Mouse (Mus musculus) erythroblast, adult 5-6 weeks (primary cell): ENCODE results near the gene Mtrr. TPM values are rescaled to one million over a fixed set of nuclear protein-coding genes. Genes with fewer than 3 reads are reported as not detected.

Experiments
- ATAC-seq: replicated peaks from 2 replicates; pipeline ENCODE4 v1.8.0; 2016; ENCODE audit warnings: moderate number of reproducible peaks, mild to moderate bottlenecking, moderate TSS enrichment, inconsistent platforms; ENCODE audit not compliant: poor library complexity, low FRiP score, severe bottlenecking
- total RNA-seq, 2 experiments: library from RNA; stranded (forward) in 1 of 2; stranded (reverse) in 1 of 2; fragments of 150-400 nt in 1 of 2; fragments of 200-764, 138-1000 nt in 1 of 2; gene quantifications; 2 replicates each; pipeline versions ENCODE4 v1.2.3 to v1.2.4; 2015 to 2017; ENCODE audit warnings: low replicate concordance in 2 of 2

Mtrr gene
- total RNA-seq (2015; ENCODE audit: low replicate concordance) (1.9 and 2.3 TPM in 2 replicates), total RNA-seq (2017; ENCODE audit: low replicate concordance) (3.9 and 4.5 TPM in 2 replicates)

- peak; percentile 96 for ATAC-seq
Measured at GRCm38 (mm10) chr13:68581747-68582516, at the start of gene Mtrr, which contains the start of gene Fastkd3. Mtrr (minus strand) TSS chr13:68582149. Fastkd3 (plus strand) TSS chr13:68582234.

GRCm38 (mm10) chr13:68627041-68627440 is 45.1 kb upstream of the Mtrr start:
- ATAC-seq, result no peak

GRCm38 (mm10) chr13:68622792-68623191 is 40.8 kb upstream of the Mtrr start:
- ATAC-seq, result no peak

GRCm38 (mm10) chr13:68607652-68608405 is 25.9 kb upstream of the Mtrr start:
- ATAC-seq, result no peak

- ATAC-seq, result no peak
Measured at GRCm38 (mm10) chr13:68605689-68606126, 23.8 kb upstream of the Mtrr start.

- no peak for ATAC-seq
Measured at GRCm38 (mm10) chr13:68603085-68603484, 21.1 kb upstream of the Mtrr start.

GRCm38 (mm10) chr13:68601184-68601583 is 19.2 kb upstream of the Mtrr start:
- no peak for ATAC-seq

- no peak for ATAC-seq
Measured at GRCm38 (mm10) chr13:68598953-68599352, 17.0 kb upstream of the Mtrr start.

GRCm38 (mm10) chr13:68597667-68598066 is 15.7 kb upstream of the Mtrr start:
- no peak for ATAC-seq

GRCm38 (mm10) chr13:68597199-68597598 is 15.2 kb upstream of the Mtrr start, which contains the start of gene 1700001L19Rik:
1700001L19Rik (plus strand) TSS chr13:68597421.
- no peak for ATAC-seq

GRCm38 (mm10) chr13:68593797-68594196 is 11.8 kb upstream of the Mtrr start:
- no peak for ATAC-seq

- ATAC-seq, result no peak
Measured at GRCm38 (mm10) chr13:68588352-68588751, 6.4 kb upstream of the Mtrr start.

GRCm38 (mm10) chr13:68585441-68585840 is 3.5 kb upstream of the Mtrr start:
- no peak for ATAC-seq

GRCm38 (mm10) chr13:68583961-68584360 is 2.0 kb upstream of the Mtrr start:
- ATAC-seq, result no peak

- ATAC-seq, result no peak
Measured at GRCm38 (mm10) chr13:68582517-68582780, 500 bp upstream of the Mtrr start.

GRCm38 (mm10) chr13:68581086-68581740 is 736 bp downstream of the Mtrr start:
- ATAC-seq, result no peak

GRCm38 (mm10) chr13:68577945-68578344 is 4.0 kb downstream of the Mtrr start:
- ATAC-seq, result no peak

- ATAC-seq, result no peak
Measured at GRCm38 (mm10) chr13:68574398-68574797, 7.6 kb downstream of the Mtrr start.

- no peak for ATAC-seq
Measured at GRCm38 (mm10) chr13:68572966-68573913, 8.7 kb downstream of the Mtrr start.
